Mouse (Mus musculus) embryonic facial prominence, embryonic 14.5 days (tissue): ENCODE results near the gene Unc5b. TPM values are rescaled to one million over a fixed set of nuclear protein-coding genes. Genes with fewer than 3 reads are reported as not detected.

Experiments
- ATAC-seq: fragments of 200-750 bp; cut with Nextera tagmentation; 2 replicates; pipeline ENCODE4 v1.8.0; 2017; ENCODE audit warnings: low read depth, moderate number of reproducible peaks, moderate TSS enrichment
- DNase-seq: peaks from one replicate; pipeline ENCODE4 v3.0.0-alpha.2; 2015; ENCODE audit warnings: low spot score
- H3K27ac ChIP-seq: fragments of 300-500 bp; sonication (generic); replicated peaks from 2 replicates; pipeline ENCODE4 v1.5.1; 2014; ENCODE audit warnings: low read depth, mild to moderate bottlenecking, low read length, moderate library complexity
- H3K27me3 ChIP-seq: fragments of 300-500 bp; sonication (generic); replicated peaks from 2 replicates; pipeline ENCODE4 v1.6.1; 2014; ENCODE audit warnings: low read length; ENCODE audit not compliant: control insufficient read depth, insufficient read depth
- H3K36me3 ChIP-seq: fragments of 300-500 bp; sonication (generic); 2 replicates; pipeline ENCODE4 v1.6.1; 2014; ENCODE audit warnings: low read length, mixed read lengths; ENCODE audit not compliant: control insufficient read depth, insufficient read depth
- H3K4me1 ChIP-seq: fragments of 300-500 bp; sonication (generic); 2 replicates; pipeline ENCODE4 v1.6.1; 2014; ENCODE audit warnings: antibody characterized with exemption, low read length; ENCODE audit not compliant: control insufficient read depth, insufficient read depth
- H3K4me2 ChIP-seq: fragments of 300-500 bp; sonication (generic); 2 replicates; pipeline ENCODE4 v1.6.1; 2014; ENCODE audit warnings: low read depth, mild to moderate bottlenecking, low read length, moderate library complexity, mixed read lengths
- H3K4me3 ChIP-seq: fragments of 300-500 bp; sonication (generic); 2 replicates; pipeline ENCODE4 v1.5.1; 2014; ENCODE audit warnings: low read depth, mild to moderate bottlenecking, low read length
- H3K9ac ChIP-seq: fragments of 300-500 bp; sonication (generic); 2 replicates; pipeline ENCODE4 v1.6.1; 2014; ENCODE audit warnings: low read depth, mild to moderate bottlenecking, low read length, moderate library complexity, mixed read lengths
- H3K9me3 ChIP-seq: fragments of 300-500 bp; sonication (generic); 2 replicates; pipeline ENCODE4 v1.6.1; 2016; ENCODE audit warnings: low read length; ENCODE audit not compliant: control insufficient read depth
- WGBS: fragments of 180-500 bp; shearing (Covaris S2); extraction: QIAGEN DNeasy Blood & Tissue Kit; methylation state at CpG from one replicate; pipeline ENCODE4 v1.1.7; 2014; 5-methylcytosine and 5-hydroxymethylcytosine counted together
- polyA plus RNA-seq: library from polyadenylated mRNA; unstranded; fragments of >200 nt; fragmentation: Nextera tagmentation; extraction: Ambion mirVana; gene quantifications from 2 replicates; pipeline ENCODE4 v1.2.1, GENCODE M21; 2014

Unc5b gene
- polyA plus RNA-seq, 1 experiment from 2014 or later, result 6.6 TPM

DNA sequence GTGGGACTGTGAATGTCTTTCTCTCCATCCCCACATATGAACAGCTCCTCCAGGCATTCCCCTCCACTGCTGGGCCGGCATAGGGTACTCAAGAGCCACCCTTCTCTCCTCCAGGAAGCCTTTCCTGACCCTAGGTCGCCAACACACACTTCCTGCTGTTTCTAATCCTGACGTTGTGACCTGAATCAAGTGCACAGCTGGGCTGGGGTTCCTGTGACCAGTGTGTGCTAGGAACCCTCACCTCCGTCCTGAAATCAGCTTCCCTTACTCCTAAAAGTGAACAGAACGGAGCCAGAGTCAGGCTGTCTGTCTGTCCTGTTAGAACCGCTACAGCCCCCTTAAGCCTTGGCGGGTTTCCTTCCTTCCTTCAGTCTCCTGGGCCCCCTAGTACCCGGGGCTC lies 7.6 kb downstream of the Unc5b start:
- ATAC-seq (no peak), DNase-seq (no peak)
- Histone ChIP-seq H3K9ac (no peak overlapping the region), H3K4me3 (no peak overlapping the region), H3K9me3 (no peaks in the 10 kb centered on the region), H3K4me2 (no peak overlapping the region), H3K36me3 (no peaks in the 10 kb centered on the region), H3K27ac (no peak overlapping the region), H3K4me1 (0 out of 2 replicates have a peak, but pooled peaks cover 3% of the 10 kb centered on the region), H3K27me3 (peaks cover 14% of the 10 kb centered on the region)
- 45% methylated on average over 8 of the region's 8 CpGs for WGBS

DNA sequence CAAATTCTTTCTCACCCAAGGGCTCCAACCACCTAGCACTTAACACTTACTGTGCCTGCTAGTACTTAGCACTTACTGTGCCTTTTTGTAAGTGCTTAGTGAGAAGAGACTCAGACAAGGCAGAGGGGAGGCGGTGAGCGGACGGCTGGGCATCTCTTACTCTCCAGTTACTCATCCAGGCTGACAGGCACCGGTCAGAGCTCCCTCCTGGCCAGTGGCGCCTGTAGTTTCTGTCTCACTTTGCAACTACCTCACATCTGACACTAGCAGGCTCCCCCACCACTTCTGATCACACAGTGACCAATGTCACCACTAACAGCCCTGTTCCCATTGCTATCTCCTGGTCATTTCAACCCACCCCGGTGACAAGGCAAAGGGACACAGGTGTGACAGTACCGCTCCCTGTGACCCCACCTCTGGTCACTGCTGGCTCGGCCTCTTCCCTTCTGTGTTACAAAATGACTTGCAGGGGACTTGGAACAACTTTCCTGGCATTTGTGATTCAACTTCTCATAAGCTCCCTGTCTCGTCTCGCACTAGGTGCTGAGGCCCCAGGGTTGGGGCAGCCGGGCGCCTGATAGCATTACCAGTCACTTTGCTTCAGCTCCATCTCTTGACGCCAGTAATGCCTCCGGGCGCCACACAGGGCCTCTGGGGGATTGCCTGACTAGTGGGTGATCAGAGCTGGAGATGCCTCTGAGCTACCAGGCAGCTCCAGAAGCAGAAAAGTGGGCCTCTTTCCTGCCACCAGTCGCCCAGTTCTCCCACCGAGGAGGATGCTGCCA lies 8.5 kb downstream of the Unc5b start:
- 0 out of 2 replicates have a peak, but pooled peaks cover 4% of the 10 kb centered on the region for H3K4me1 ChIP-seq
- WGBS, result 72% methylated on average over 17 of the region's 17 CpGs

DNA sequence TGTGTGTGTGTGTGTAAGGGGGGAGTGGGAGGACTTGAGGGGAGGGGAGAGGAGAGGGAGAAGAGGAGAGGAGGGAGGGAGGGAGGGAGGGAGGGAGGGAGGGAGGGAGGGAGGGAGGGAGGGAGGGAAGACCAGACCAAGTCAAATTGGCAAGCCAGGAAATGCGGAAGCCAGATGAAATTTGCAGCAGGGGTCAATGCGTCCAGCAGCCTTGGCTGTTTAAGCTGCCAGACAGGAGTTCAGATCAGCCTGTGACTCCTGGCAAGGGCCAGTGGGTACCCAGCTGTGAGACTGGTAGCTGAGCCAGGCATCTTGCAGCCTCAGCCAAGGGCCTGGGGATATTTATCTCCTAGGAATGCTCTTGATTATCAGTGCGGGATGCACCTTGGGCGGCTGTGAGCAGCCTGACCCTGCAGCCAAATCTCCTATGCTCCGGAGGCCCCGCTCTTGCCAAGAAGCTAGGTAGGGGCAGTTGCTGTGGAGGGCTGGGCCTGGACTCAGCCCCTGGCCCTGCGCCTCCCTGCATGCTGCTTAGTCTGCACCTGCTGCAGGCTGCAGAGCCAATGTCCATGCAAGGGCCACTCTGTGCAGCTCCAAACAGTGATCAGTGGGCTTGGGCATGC lies 9.5 kb downstream of the Unc5b start:
- H3K36me3 ChIP-seq, result no peaks in the 10 kb centered on the region
- peaks cover 10% of the 10 kb centered on the region for H3K4me1 ChIP-seq
- H3K27me3 ChIP-seq, result no peaks in the 10 kb centered on the region
- no peak overlapping the region for H3K4me2 ChIP-seq
- DNase-seq (no peak), ATAC-seq (no peak)
- H3K27ac ChIP-seq, result no peak overlapping the region
- no peaks in the 10 kb centered on the region for H3K9me3 ChIP-seq
- 22% methylated on average over 6 of the region's 7 CpGs for WGBS
- H3K9ac ChIP-seq, result no peak overlapping the region
- no peak overlapping the region for H3K4me3 ChIP-seq

More for the DNA sequence above, 8.5 kb downstream of the Unc5b start:
- ATAC-seq (no peak), DNase-seq (no peak)
- H3K27me3 ChIP-seq, result peaks cover 7% of the 10 kb centered on the region
- no peak overlapping the region for H3K4me2 ChIP-seq
- no peak overlapping the region for H3K9ac ChIP-seq
- H3K36me3 ChIP-seq, result no peaks in the 10 kb centered on the region
- H3K27ac ChIP-seq, result no peak overlapping the region
- H3K4me3 ChIP-seq, result no peak overlapping the region
- no peaks in the 10 kb centered on the region for H3K9me3 ChIP-seq

DNA sequence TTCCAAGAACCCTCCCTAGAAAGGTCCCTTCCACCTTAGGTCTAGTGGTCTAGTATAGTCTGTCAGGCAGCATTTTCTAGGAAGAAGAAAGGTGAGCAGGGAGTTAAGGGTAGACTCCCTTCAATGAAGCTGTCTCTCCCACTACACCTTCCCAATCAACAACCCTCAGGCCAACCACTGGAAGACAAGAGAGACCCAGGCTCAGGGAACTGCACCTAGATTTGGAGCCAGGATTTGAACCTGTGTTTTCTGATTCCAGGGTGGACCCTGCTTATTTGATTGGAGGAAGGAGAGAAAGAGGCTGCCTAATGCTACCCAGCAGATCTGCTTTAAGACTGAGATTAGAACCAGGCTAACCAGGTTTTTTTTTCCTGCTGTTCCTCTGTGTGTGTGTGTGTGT lies 10.1 kb downstream of the Unc5b start:
- Histone ChIP-seq H3K9me3 (no peaks in the 10 kb centered on the region), H3K4me3 (no peak overlapping the region), H3K27me3 (no peaks in the 10 kb centered on the region), H3K9ac (no peak overlapping the region), H3K4me1 (peaks cover 16% of the 10 kb centered on the region), H3K27ac (no peak overlapping the region), H3K36me3 (no peaks in the 10 kb centered on the region), H3K4me2 (no peak overlapping the region)
- no peak for ATAC-seq
- DNase-seq, result no peak

DNA sequence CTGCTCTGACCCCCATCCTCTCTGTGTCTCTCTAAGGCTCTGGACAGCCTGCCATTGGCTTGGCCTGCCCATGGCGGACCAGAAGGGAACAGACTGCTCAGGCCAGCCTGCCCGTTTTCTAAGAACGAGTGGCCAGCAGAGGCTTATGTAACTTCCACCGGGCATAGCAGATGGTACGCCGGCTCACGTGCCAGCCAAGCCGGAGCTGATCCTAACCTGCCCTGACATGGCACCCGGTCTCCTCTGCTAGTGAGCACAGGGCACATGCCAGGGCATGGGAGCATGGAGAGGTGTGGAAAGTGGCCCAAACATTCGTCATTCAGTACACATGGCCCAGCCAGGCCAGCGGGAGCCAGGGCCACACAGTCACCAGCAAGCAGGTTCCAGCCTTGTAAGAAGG lies 10.8 kb downstream of the Unc5b start:
- ATAC-seq (no peak), DNase-seq (no peak)
- H3K4me1 ChIP-seq, result peaks cover 23% of the 10 kb centered on the region
- WGBS, result 95% methylated on average over 11 of the region's 11 CpGs
- no peak overlapping the region for H3K27ac ChIP-seq
- H3K4me3 ChIP-seq, result no peak overlapping the region
- no peaks in the 10 kb centered on the region for H3K9me3 ChIP-seq
- H3K4me2 ChIP-seq, result no peak overlapping the region
- H3K27me3 ChIP-seq, result no peaks in the 10 kb centered on the region
- no peak overlapping the region for H3K9ac ChIP-seq
- no peaks in the 10 kb centered on the region for H3K36me3 ChIP-seq

DNA sequence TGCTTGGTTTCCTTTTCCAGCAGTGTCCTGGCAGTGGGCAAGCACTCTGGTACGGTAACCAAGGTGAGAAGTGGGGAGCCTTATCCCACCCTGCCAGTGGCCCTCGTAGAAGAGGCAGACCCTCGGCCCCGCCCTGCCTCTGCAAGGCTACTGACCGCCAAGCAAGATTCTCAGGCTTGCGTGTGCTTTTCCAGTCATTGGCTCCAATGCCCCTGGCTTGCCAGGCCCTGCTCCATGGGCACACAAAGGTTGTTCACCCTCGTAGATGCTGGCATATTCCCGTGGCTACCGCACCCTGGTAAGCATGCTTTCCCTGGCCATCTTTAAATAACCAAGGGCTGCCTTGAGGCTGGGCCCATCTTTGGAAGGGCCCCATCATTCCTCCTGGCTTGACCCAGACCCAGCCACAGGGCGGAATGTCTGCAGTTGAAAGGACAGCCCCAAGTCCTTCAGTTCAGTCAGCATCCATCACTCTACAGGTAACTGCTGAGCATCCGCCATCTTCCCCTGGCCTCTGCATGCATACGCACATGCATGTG lies 11.7 kb downstream of the Unc5b start:
- ATAC-seq (no peak), DNase-seq (no peak)
- no peaks in the 10 kb centered on the region for H3K36me3 ChIP-seq
- H3K9ac ChIP-seq, result no peak overlapping the region
- H3K27ac ChIP-seq, result no peak overlapping the region
- peaks cover 32% of the 10 kb centered on the region for H3K4me1 ChIP-seq
- no peaks in the 10 kb centered on the region for H3K27me3 ChIP-seq
- no peaks in the 10 kb centered on the region for H3K9me3 ChIP-seq
- 85% methylated on average over 12 of the region's 12 CpGs for WGBS
- H3K4me3 ChIP-seq, result no peak overlapping the region
- no peak overlapping the region for H3K4me2 ChIP-seq

DNA sequence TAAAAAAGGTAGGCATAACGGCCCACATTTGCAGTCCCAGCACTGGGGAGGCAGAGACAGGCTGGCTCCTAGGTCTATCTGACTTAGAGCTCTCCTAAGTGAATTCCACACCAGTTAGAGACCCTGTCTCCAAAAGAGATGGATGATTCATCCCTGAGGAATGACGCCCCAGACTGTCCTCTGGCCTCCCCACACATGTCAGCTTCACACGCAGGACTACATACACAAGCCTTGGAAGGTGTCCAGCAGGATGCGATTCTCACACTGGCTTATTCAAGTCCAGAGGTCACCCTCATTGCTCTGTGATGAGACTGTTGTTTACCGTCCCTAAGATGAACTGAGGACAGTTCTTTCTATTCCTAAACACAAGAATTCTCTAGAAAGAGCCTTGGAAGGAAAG lies 12.2 kb downstream of the Unc5b start:
- no peak overlapping the region for H3K4me2 ChIP-seq
- no peak overlapping the region for H3K9ac ChIP-seq
- no peak overlapping the region for H3K27ac ChIP-seq
- WGBS, result 53% methylated on average over 5 of the region's 5 CpGs
- H3K27me3 ChIP-seq, result no peaks in the 10 kb centered on the region
- no peaks in the 10 kb centered on the region for H3K9me3 ChIP-seq
- H3K36me3 ChIP-seq, result no peaks in the 10 kb centered on the region
- H3K4me3 ChIP-seq, result no peak overlapping the region
- no peak for DNase-seq
- peaks cover 37% of the 10 kb centered on the region for H3K4me1 ChIP-seq
- no peak for ATAC-seq

DNA sequence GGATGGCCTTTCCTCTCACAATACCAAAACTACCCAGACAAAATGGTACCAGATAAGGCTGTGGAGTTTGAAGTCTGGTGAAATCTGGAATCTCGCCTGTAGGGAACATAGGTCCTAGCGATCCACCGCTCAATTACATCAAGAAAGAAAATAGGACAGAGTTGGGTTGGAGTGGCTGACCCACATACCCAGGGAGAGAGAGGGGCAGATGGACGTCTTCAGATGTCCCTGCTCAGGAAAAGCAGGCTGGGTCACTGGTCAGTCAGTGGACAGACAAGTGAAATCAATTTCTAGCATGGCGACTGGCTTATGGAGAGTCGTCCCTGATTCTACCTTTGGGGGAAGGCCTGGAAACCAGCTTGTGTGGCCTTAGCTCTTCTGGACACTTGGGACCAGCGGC lies 12.7 kb downstream of the Unc5b start:
- H3K4me1 ChIP-seq, result peaks cover 42% of the 10 kb centered on the region
- H3K27ac ChIP-seq, result no peak overlapping the region
- H3K9ac ChIP-seq, result no peak overlapping the region
- WGBS, result 91% methylated on average over 7 of the region's 7 CpGs
- no peaks in the 10 kb centered on the region for H3K36me3 ChIP-seq
- H3K4me3 ChIP-seq, result no peak overlapping the region
- H3K9me3 ChIP-seq, result no peaks in the 10 kb centered on the region
- H3K27me3 ChIP-seq, result no peaks in the 10 kb centered on the region
- no peak for ATAC-seq
- no peak overlapping the region for H3K4me2 ChIP-seq
- DNase-seq, result no peak
